ENCODE assay signal across 9 mouse cellular contexts in genomic region chr8:109551663-109552062, GRCm38 (mm10). TPM values are rescaled to one million over a fixed set of nuclear protein-coding genes. Genes with fewer than 3 reads are reported as not detected.
DNase-seq lines count a peak whose midpoint lies in the region; ATAC-seq and TF ChIP-seq lines count a peak whose summit lies in the region.
"Had no signal": no experiment of that assay in that cellular context is flagged by ENCODE, and none has a peak within 500 bp of the region (broad histone marks: within the 10 kb centered on the region; RNA-seq: fewer than 3 reads in every experiment).

No protein-coding gene starts in this region.

- peak; percentile 58 for ATAC-seq in megakaryocyte-erythroid progenitor cell, adult 5-6 weeks (replicated peaks; ENCODE audit: low FRiP score, low TSS enrichment, poor library complexity, severe bottlenecking)

- H3K4me1 ChIP-seq in bone marrow macrophage, adult 2 months (ENCODE audit: control insufficient read depth, insufficient read depth, low read length): no peaks in the 10 kb centered on the region
- H3K4me1 ChIP-seq: heart, embryonic 13.5 days had no signal

- peak; percentile 32 for DNase-seq in adrenal gland, postnatal 14 days
- DNase-seq in adrenal gland, adult 18-20 months (ENCODE audit: low spot score in 2 of 2): no peak
- no peak for DNase-seq in left cerebral cortex, adult 2 months (ENCODE audit: extremely low spot score in 1 of 2, low spot score in 2 of 2)
- no peak for DNase-seq in left cerebral cortex, adult 18-20 months (ENCODE audit: low spot score in 2 of 2)
- DNase-seq in ovary, postnatal 36 days (ENCODE audit: low spot score): no peak
- no peak for DNase-seq in left cerebral cortex, postnatal 14 days (ENCODE audit: low spot score in 2 of 2)

- peak; percentile 68 for TF ChIP-seq CTCF in left cerebral cortex, adult 2 months (IDR thresholded peaks at IDR 0.05)
- peak; percentile 59 for TF ChIP-seq CTCF in bone marrow macrophage, adult 2 months (IDR thresholded peaks at IDR 0.05; ENCODE audit: low read depth, low read length)

- H3K4me3 ChIP-seq in left cerebral cortex, adult 2 months: no peak overlapping the region
- H3K4me3 ChIP-seq in bone marrow macrophage, adult 2 months (ENCODE audit: insufficient read depth, low read length): no peak overlapping the region
- H3K4me3 ChIP-seq: heart, embryonic 13.5 days had no signal

- TF ChIP-seq POLR2A in bone marrow macrophage, adult 2 months (IDR thresholded peaks at IDR 0.05; ENCODE audit: borderline replicate concordance, low read depth, low read length): no peak

- intact Hi-C loops in left cerebral cortex, adult 2 months (cut with DNase I): no loop called here
- intact Hi-C loops in left cerebral cortex, postnatal 14 days (cut with DNase I): no loop called here

- no peak overlapping the region for H3K27ac ChIP-seq in left cerebral cortex, adult 2 months
- no peak overlapping the region for H3K27ac ChIP-seq in bone marrow macrophage, adult 2 months (ENCODE audit: insufficient read depth, low read depth, low read length)
- H3K27ac ChIP-seq: heart, embryonic 13.5 days had no signal

RNA-seq across cellular contexts. Expression of gene Dhx38, which starts 14.0 kb away (rescaled TPM):
- 24.9 and 27.2 TPM in 2 replicates for total RNA-seq in adrenal gland, postnatal 14 days (2021)
- total RNA-seq in adrenal gland, adult 18-20 months (2021): 10 to 100 TPM; 22.4 to 24.7 TPM
- 10 to 100 TPM; 31.0 to 31.1 TPM for total RNA-seq in left cerebral cortex, adult 2 months (2021)
- 10 to 100 TPM; 28.5 to 28.9 TPM for total RNA-seq in left cerebral cortex, adult 18-20 months (2021)
- 29.8 and 32.9 TPM in 2 replicates for polyA plus RNA-seq in bone marrow macrophage, adult 2 months (2012; ENCODE audit: insufficient read depth, insufficient read length, missing spikeins)
- total RNA-seq in megakaryocyte-erythroid progenitor cell, adult 5-6 weeks (2014; fragmentation: Nextera tagmentation): 21.0 and 26.5 TPM in 2 replicates
- 40.9 and 47.8 TPM in 2 replicates for total RNA-seq in megakaryocyte-erythroid progenitor cell, adult 5-6 weeks (2017)
- 10 to 100 TPM; 22.8 to 24.4 TPM for total RNA-seq in left cerebral cortex, postnatal 14 days (2021)

RNA-seq across cellular contexts. Expression of gene Txnl4b, which starts 14.0 kb away (rescaled TPM):
- total RNA-seq in adrenal gland, postnatal 14 days (2021): 10.9 and 11.0 TPM in 2 replicates
- total RNA-seq in adrenal gland, adult 18-20 months (2021): 1 to 10 TPM; 8.6 to 10.0 TPM
- total RNA-seq in left cerebral cortex, adult 2 months (2021): 10 to 100 TPM; 14.8 to 16.2 TPM
- total RNA-seq in left cerebral cortex, adult 18-20 months (2021): 10 to 100 TPM; 15.6 to 17.5 TPM
- 12.7 and 16.7 TPM in 2 replicates for polyA plus RNA-seq in bone marrow macrophage, adult 2 months (2012; ENCODE audit: insufficient read depth, insufficient read length, missing spikeins)
- 3.1 and 6.8 TPM in 2 replicates for total RNA-seq in megakaryocyte-erythroid progenitor cell, adult 5-6 weeks (2014; fragmentation: Nextera tagmentation)
- total RNA-seq in megakaryocyte-erythroid progenitor cell, adult 5-6 weeks (2017): 7.5 and 11.0 TPM in 2 replicates
- total RNA-seq in left cerebral cortex, postnatal 14 days (2021): 10 to 100 TPM; 12.2 to 13.3 TPM

RNA-seq across cellular contexts. Expression of gene Hp, which starts 27.3 kb away (rescaled TPM):
- total RNA-seq in adrenal gland, postnatal 14 days (2021): 115 and 578 TPM in 2 replicates
- total RNA-seq in adrenal gland, adult 18-20 months (2021): 100 to 1,000 TPM in 1 of 2 experiments, 10 to 100 TPM in 1; 95.5 to 389 TPM
- not detected for total RNA-seq in left cerebral cortex, adult 2 months (2021)
- under 1 TPM in 1 of 2 experiments, not detected in 1; 0.26 TPM for total RNA-seq in left cerebral cortex, adult 18-20 months (2021)
- polyA plus RNA-seq in bone marrow macrophage, adult 2 months (2012; ENCODE audit: insufficient read depth, insufficient read length, missing spikeins): 0.74 TPM in 1 of 2 replicates, not detected in the other
- 5.8 TPM in 1 of 2 replicates, not detected in the other for total RNA-seq in megakaryocyte-erythroid progenitor cell, adult 5-6 weeks (2014; fragmentation: Nextera tagmentation)
- 2.4 and 2.8 TPM in 2 replicates for total RNA-seq in megakaryocyte-erythroid progenitor cell, adult 5-6 weeks (2017)
- total RNA-seq in left cerebral cortex, postnatal 14 days (2021): not detected

RNA-seq across cellular contexts. Expression of gene Dhodh, which starts 56.8 kb away (rescaled TPM):
- 22.7 and 23.9 TPM in 2 replicates for total RNA-seq in adrenal gland, postnatal 14 days (2021)
- 10 to 100 TPM; 17.6 to 17.9 TPM for total RNA-seq in adrenal gland, adult 18-20 months (2021)
- 10 to 100 TPM; 14.0 to 18.6 TPM for total RNA-seq in left cerebral cortex, adult 2 months (2021)
- 10 to 100 TPM; 16.3 to 20.3 TPM for total RNA-seq in left cerebral cortex, adult 18-20 months (2021)
- 7.4 and 9.4 TPM in 2 replicates for polyA plus RNA-seq in bone marrow macrophage, adult 2 months (2012; ENCODE audit: insufficient read depth, insufficient read length, missing spikeins)
- total RNA-seq in megakaryocyte-erythroid progenitor cell, adult 5-6 weeks (2014; fragmentation: Nextera tagmentation): 16.0 and 58.0 TPM in 2 replicates
- 15.2 and 29.0 TPM in 2 replicates for total RNA-seq in megakaryocyte-erythroid progenitor cell, adult 5-6 weeks (2017)
- total RNA-seq in left cerebral cortex, postnatal 14 days (2021): 10 to 100 TPM; 20.4 to 20.8 TPM

RNA-seq across cellular contexts. Expression of gene Pmfbp1, which starts 57.8 kb away (rescaled TPM):
- not detected in 2 replicates for total RNA-seq in adrenal gland, postnatal 14 days (2021)
- not detected for total RNA-seq in adrenal gland, adult 18-20 months (2021)
- total RNA-seq in left cerebral cortex, adult 2 months (2021): under 1 TPM; 0.32 to 0.42 TPM
- total RNA-seq in left cerebral cortex, adult 18-20 months (2021): under 1 TPM; 0.28 TPM
- polyA plus RNA-seq in bone marrow macrophage, adult 2 months (2012; ENCODE audit: insufficient read depth, insufficient read length, missing spikeins): not detected in 2 replicates
- total RNA-seq in megakaryocyte-erythroid progenitor cell, adult 5-6 weeks (2014; fragmentation: Nextera tagmentation): not detected in 2 replicates
- total RNA-seq in megakaryocyte-erythroid progenitor cell, adult 5-6 weeks (2017): not detected in 2 replicates
- under 1 TPM; 0.22 to 0.32 TPM for total RNA-seq in left cerebral cortex, postnatal 14 days (2021)

Comparison
In these comparisons a context has a peak if more than half of its experiments do, and no peak if none do; other contexts are left out.
1. RNA of gene Hp, which starts 27.3 kb away (total RNA-seq): 115 to 578 TPM in adrenal gland, postnatal 14 days and 95.5 to 389 TPM in adrenal gland, adult 18-20 months; 2.4 to 5.8 TPM in megakaryocyte-erythroid progenitor cell, adult 5-6 weeks, 0.26 TPM in left cerebral cortex, adult 18-20 months, not detected in left cerebral cortex, adult 2 months and not detected in left cerebral cortex, postnatal 14 days; every median in the first group is over 10 times any median in the second.